Mouse (Mus musculus): ENCODE measurements around the gene Npas3. TPM values are rescaled to one million over a fixed set of nuclear protein-coding genes. Genes with fewer than 3 reads are reported as not detected.
A peak's percentile ranks its signal among the peaks of the same experiment; 100 is the strongest.

Npas3 gene
- polyA plus RNA-seq, 1 experiment from 2014 or later, result 25.9 TPM

DNA sequence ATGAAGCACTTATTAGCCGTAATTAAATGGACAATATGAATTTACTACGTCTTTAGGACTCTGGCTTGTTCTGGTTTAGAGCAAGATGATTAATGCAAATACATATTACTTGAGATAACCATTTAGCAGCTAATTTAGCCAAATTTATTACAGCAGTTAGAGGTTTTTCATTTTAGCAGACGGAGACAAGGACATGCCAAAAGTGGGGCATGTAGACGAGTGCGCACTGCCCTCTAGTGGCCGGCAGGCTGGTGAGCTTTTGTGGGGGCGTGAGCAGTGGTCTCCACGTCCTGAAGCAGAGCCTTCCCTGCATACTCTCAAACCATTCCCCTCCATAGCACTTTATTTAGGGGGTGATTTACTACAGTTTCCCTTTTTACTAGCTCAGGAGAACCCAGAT, 812.3 kb downstream of the Npas3 start:
- 12% methylated on average over 8 of the region's 8 CpGs for WGBS
- Histone ChIP-seq H3K9me3 (ENCODE audit: control insufficient read depth, low read length) (no peaks in the 10 kb centered on the region), H3K36me3 (replicated peaks; ENCODE audit: control insufficient read depth, insufficient read depth) (no peaks in the 10 kb centered on the region), H3K27me3 (ENCODE audit: control insufficient read depth, insufficient read depth, low read length) (no peaks in the 10 kb centered on the region), H3K4me2 (replicated peaks) (no peak overlapping the region), H3K27ac (no peak overlapping the region), H3K9ac (no peak overlapping the region), H3K4me3 (replicated peaks; ENCODE audit: low read length) (no peak overlapping the region), H3K4me1 (replicated peaks; ENCODE audit: control insufficient read depth, insufficient read depth, low read length) (peaks cover 14% of the 10 kb centered on the region; the same call in 1 of the 2 replicates)
- ATAC-seq (ENCODE audit: low FRiP score), result peak; percentile 83; the same call in 1 of the 2 replicates
- peak; percentile 93 for DNase-seq (ENCODE audit: low spot score)

DNA sequence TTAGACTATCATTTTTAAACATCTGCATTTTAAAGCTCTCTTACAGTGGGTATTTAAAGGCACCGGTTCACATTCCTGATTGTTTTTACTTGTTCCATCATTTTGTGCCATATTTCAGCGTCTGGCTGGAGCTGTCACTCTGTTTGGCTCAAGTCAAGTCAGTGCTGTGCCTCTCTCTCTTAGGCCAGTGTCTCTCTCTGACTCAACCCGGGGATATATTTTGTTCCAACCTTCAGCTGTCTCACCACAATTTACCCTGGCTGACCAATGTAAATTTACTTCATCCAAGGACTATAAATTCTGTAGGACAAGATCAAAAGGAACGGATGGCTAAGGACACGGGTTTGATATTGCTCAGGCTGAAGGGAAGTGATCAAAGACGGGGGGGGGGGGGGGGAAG, 812.7 kb downstream of the Npas3 start:
- H3K4me2 ChIP-seq (replicated peaks), result no peak overlapping the region
- no peaks in the 10 kb centered on the region for H3K27me3 ChIP-seq (ENCODE audit: control insufficient read depth, insufficient read depth, low read length)
- H3K4me1 ChIP-seq (replicated peaks; ENCODE audit: control insufficient read depth, insufficient read depth, low read length), result peaks cover 14% of the 10 kb centered on the region; the same call in 1 of the 2 replicates
- DNase-seq (ENCODE audit: low spot score), result no peak
- no peak overlapping the region for H3K27ac ChIP-seq
- no peak for ATAC-seq (ENCODE audit: low FRiP score)
- H3K9me3 ChIP-seq (ENCODE audit: control insufficient read depth, low read length), result no peaks in the 10 kb centered on the region
- no peaks in the 10 kb centered on the region for H3K36me3 ChIP-seq (replicated peaks; ENCODE audit: control insufficient read depth, insufficient read depth)
- no peak overlapping the region for H3K4me3 ChIP-seq (replicated peaks; ENCODE audit: low read length)
- no peak overlapping the region for H3K9ac ChIP-seq
- WGBS, result 62% methylated on average over 6 of the region's 6 CpGs

DNA sequence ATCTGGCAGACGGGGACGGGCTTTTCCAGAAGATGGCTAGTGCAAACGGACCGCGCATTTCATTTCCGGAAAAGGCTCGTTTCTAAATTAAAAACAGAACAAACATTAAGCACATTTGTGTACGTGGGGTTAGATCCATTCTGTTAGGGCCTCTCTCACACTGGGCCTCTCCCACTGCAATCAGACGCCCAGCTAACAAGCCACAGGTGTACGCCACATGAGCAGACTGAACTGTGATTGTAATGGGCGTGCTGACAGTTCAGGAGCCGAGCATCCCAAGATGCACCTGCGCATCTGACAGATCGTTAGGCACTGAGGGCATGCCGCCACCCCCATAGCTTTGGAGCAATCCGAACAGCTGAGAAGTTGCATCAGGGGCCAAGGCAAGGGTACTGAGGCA, 816.5 kb downstream of the Npas3 start:
- Histone ChIP-seq H3K4me1 (replicated peaks; ENCODE audit: control insufficient read depth, insufficient read depth, low read length) (peaks cover 13% of the 10 kb centered on the region; the same call in 1 of the 2 replicates), H3K27me3 (ENCODE audit: control insufficient read depth, insufficient read depth, low read length) (peaks cover 13% of the 10 kb centered on the region; the same call in 1 of the 2 replicates), H3K9ac (no peak overlapping the region), H3K9me3 (ENCODE audit: control insufficient read depth, low read length) (no peaks in the 10 kb centered on the region), H3K4me3 (replicated peaks; ENCODE audit: low read length) (no peak overlapping the region), H3K36me3 (replicated peaks; ENCODE audit: control insufficient read depth, insufficient read depth) (no peaks in the 10 kb centered on the region), H3K27ac (no peak overlapping the region), H3K4me2 (replicated peaks) (no peak overlapping the region)
- WGBS, result 73% methylated on average over 16 of the region's 16 CpGs
- no peak for ATAC-seq (ENCODE audit: low FRiP score)
- DNase-seq (ENCODE audit: low spot score), result no peak

DNA sequence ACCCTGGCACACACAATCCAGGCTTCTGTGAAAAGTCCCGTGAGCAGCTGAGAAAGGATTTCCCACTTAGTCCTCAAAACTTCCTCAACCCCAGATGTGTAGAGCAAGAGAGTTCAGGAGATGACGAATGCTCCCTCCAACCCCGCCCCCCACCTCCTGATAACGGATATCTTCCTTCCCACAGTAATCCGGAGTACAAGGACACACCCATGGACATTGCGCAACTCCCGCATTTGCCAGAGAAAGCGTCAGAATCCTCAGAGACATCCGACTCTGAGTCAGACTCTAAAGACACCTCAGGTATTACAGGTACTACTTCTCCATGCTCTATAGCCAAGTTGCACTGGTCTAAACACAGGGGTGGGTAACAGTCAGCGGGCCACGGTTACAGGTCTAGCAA, 817.1 kb downstream of the Npas3 start:
- no peaks in the 10 kb centered on the region for H3K9me3 ChIP-seq (ENCODE audit: control insufficient read depth, low read length)
- no peak overlapping the region for H3K9ac ChIP-seq
- no peak overlapping the region for H3K4me3 ChIP-seq (replicated peaks; ENCODE audit: low read length)
- DNase-seq (ENCODE audit: low spot score), result no peak
- H3K27me3 ChIP-seq (ENCODE audit: control insufficient read depth, insufficient read depth, low read length), result peaks cover 13% of the 10 kb centered on the region; the same call in 1 of the 2 replicates
- no peak overlapping the region for H3K4me2 ChIP-seq (replicated peaks)
- 75% methylated on average over 11 of the region's 11 CpGs for WGBS
- no peak for ATAC-seq (ENCODE audit: low FRiP score)
- H3K36me3 ChIP-seq (replicated peaks; ENCODE audit: control insufficient read depth, insufficient read depth), result no peaks in the 10 kb centered on the region
- no peak overlapping the region for H3K27ac ChIP-seq
- H3K4me1 ChIP-seq (replicated peaks; ENCODE audit: control insufficient read depth, insufficient read depth, low read length), result peaks cover 8% of the 10 kb centered on the region; the same call in 1 of the 2 replicates

DNA sequence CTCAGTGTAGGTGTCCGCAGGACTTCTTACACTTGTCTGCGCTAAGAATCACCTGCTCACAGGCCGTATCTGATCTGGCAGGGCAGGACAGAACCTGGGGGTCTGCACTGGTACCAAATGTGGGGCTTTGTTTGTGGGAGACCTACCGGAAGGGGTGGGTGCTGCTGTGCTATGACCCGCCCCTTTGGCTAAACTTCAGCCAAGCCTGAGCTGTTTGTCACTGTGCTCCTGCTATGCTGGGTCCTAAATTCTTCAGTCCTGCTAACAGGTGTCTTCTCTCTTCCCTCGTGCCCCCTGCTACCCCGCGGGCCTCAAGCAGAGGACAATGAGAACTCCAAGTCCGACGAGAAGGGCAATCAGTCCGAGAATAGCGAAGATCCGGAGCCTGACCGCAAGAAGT, 818.9 kb downstream of the Npas3 start:
- Histone ChIP-seq H3K9ac (peak overlapping the region; percentile 47), H3K4me1 (replicated peaks; ENCODE audit: control insufficient read depth, insufficient read depth, low read length) (no peaks in the 10 kb centered on the region; the same call in 1 of the 2 replicates), H3K27me3 (ENCODE audit: control insufficient read depth, insufficient read depth, low read length) (peaks cover 13% of the 10 kb centered on the region; the same call in 1 of the 2 replicates), H3K36me3 (replicated peaks; ENCODE audit: control insufficient read depth, insufficient read depth) (no peaks in the 10 kb centered on the region), H3K9me3 (ENCODE audit: control insufficient read depth, low read length) (no peaks in the 10 kb centered on the region), H3K27ac (no peak overlapping the region), H3K4me2 (replicated peaks) (peak overlapping the region; percentile 57), H3K4me3 (replicated peaks; ENCODE audit: low read length) (peak overlapping the region; percentile 31; the same call in 1 of the 2 replicates)
- ATAC-seq (ENCODE audit: low FRiP score) (no peak), DNase-seq (ENCODE audit: low spot score) (no peak)
- WGBS, result 29% methylated on average over 14 of the region's 14 CpGs

DNA sequence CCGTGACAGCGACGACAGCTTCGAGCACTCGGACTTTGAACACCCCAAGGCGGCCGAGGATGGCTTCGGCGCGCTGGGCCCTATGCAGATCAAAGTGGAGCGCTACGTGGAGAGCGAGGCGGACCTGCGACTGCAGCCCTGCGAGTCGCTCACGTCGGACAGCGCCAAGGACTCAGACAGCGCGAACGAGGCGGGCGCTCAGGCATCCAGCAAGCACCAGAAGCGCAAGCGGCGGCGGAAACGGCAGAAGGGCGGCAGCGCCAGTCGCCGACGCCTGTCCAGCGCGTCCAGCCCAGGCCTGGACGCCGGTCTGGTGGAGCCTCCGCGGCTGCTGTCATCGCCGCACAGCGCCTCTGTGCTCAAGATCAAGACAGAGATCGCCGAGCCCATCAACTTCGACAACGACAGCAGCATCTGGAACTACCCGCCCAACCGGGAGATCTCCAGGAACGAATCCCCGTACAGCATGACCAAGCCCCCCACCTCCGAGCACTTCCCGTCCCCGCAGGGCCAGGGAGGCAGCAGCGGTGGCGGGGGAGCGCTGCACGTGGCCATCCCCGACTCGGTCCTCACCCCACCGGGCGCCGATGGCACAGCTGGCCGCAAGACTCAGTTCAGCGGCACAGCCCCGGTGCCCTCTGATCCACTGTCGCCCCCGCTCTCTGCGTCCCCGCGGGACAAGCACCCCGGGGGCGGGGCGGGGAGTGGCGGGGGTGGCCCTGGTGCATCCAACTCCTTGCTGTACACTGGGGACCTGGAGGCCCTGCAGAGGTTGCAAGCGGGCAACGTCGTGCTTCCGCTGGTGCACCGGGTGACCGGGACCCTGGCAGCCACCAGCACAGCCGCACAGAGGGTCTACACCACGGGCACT, 819.6 kb downstream of the Npas3 start:
- peak overlapping the region; percentile 47 for H3K9ac ChIP-seq
- H3K27ac ChIP-seq, result no peak overlapping the region
- DNase-seq (ENCODE audit: low spot score), result peak; percentile 54
- H3K36me3 ChIP-seq (replicated peaks; ENCODE audit: control insufficient read depth, insufficient read depth), result no peaks in the 10 kb centered on the region
- H3K4me2 ChIP-seq (replicated peaks), result peak overlapping the region; percentile 57
- peaks cover 13% of the 10 kb centered on the region; the same call in 1 of the 2 replicates for H3K27me3 ChIP-seq (ENCODE audit: control insufficient read depth, insufficient read depth, low read length)
- peak overlapping the region; percentile 31 for H3K4me3 ChIP-seq (replicated peaks; ENCODE audit: low read length)
- no peaks in the 10 kb centered on the region for H3K9me3 ChIP-seq (ENCODE audit: control insufficient read depth, low read length)
- ATAC-seq (ENCODE audit: low FRiP score), result peak; percentile 34; the same call in 1 of the 2 replicates
- 8% methylated on average over 84 of the region's 84 CpGs for WGBS
- H3K4me1 ChIP-seq (replicated peaks; ENCODE audit: control insufficient read depth, insufficient read depth, low read length), result no peaks in the 10 kb centered on the region; the same call in 1 of the 2 replicates

DNA sequence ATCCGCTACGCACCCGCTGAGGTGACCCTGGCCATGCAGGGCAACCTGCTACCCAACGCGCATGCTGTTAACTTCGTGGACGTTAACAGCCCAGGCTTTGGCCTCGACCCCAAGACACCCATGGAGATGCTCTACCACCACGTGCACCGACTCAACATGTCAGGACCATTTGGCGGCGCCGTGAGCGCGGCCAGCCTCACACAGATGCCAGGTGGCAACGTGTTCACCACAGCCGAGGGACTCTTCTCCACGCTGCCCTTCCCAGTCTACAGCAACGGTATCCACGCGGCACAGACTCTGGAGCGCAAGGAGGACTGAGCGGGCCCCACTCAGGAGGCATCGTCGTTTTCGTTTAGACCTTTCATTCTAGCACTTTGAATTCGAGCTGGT, 820.3 kb downstream of the Npas3 start:
- Histone ChIP-seq H3K36me3 (replicated peaks; ENCODE audit: control insufficient read depth, insufficient read depth) (no peaks in the 10 kb centered on the region), H3K4me1 (replicated peaks; ENCODE audit: control insufficient read depth, insufficient read depth, low read length) (no peaks in the 10 kb centered on the region; the same call in 1 of the 2 replicates), H3K9ac (no peak overlapping the region), H3K4me3 (replicated peaks; ENCODE audit: low read length) (no peak overlapping the region), H3K27ac (no peak overlapping the region), H3K4me2 (replicated peaks) (peak overlapping the region; percentile 57; the same call in 1 of the 2 replicates), H3K27me3 (ENCODE audit: control insufficient read depth, insufficient read depth, low read length) (peaks cover 13% of the 10 kb centered on the region; the same call in 1 of the 2 replicates), H3K9me3 (ENCODE audit: control insufficient read depth, low read length) (no peaks in the 10 kb centered on the region)
- WGBS, result 75% methylated on average over 27 of the region's 27 CpGs
- no peak for DNase-seq (ENCODE audit: low spot score)
- ATAC-seq (ENCODE audit: low FRiP score), result 0 out of 2 replicates have a peak, but pooled peaks have one; percentile 6

DNA sequence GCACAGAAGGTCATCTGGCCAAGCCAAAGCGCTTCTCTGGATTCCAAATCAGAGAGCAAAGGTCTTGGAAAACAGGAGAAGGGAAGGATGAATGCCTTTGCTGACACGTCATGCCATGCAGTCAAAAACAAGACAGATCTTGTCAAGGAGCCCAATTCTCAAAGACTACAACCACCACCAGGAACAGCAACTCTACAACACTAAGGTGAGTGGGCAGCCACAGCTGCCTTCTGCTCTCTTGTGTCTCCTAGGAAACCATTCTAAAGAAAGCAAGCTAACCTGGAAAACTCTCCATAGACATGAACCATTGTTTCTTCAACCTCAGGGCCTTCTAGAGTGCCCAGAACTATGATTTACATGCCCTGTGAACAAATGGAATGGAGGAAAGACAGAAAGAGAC, 825.5 kb downstream of the Npas3 start:
- no peaks in the 10 kb centered on the region for H3K9me3 ChIP-seq (ENCODE audit: control insufficient read depth, low read length)
- no peak overlapping the region for H3K27ac ChIP-seq
- no peak overlapping the region for H3K4me3 ChIP-seq (replicated peaks; ENCODE audit: low read length)
- H3K27me3 ChIP-seq (ENCODE audit: control insufficient read depth, insufficient read depth, low read length), result peaks cover 3% of the 10 kb centered on the region; the same call in 1 of the 2 replicates
- WGBS, result 93% methylated on average over 2 of the region's 2 CpGs
- no peak overlapping the region for H3K4me2 ChIP-seq (replicated peaks)
- no peak for DNase-seq (ENCODE audit: low spot score)
- H3K4me1 ChIP-seq (replicated peaks; ENCODE audit: control insufficient read depth, insufficient read depth, low read length), result no peaks in the 10 kb centered on the region
- H3K36me3 ChIP-seq (replicated peaks; ENCODE audit: control insufficient read depth, insufficient read depth), result no peaks in the 10 kb centered on the region
- no peak overlapping the region for H3K9ac ChIP-seq
- no peak for ATAC-seq (ENCODE audit: low FRiP score)

DNA sequence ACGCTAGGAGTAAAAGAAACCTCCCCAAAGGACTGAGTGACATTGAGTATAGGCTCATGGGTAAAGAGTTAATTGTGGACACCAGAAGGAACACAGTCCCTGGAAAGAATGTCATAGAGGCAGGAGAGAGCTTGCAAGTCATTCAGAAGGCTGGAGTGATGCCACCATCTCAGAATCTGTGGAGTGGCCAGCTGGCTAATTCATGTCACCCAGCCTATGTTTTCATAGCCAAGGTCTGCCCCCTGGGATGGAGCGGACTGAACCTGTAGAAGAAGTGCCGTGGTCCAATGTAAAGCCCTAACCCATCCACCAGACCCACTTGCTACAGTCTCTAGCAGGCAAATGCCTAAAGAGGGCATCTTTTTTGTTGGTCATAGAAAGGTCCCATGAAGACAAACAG, 832.5 kb downstream of the Npas3 start:
- Histone ChIP-seq H3K27me3 (ENCODE audit: control insufficient read depth, insufficient read depth, low read length) (no peaks in the 10 kb centered on the region), H3K4me1 (replicated peaks; ENCODE audit: control insufficient read depth, insufficient read depth, low read length) (no peaks in the 10 kb centered on the region), H3K9me3 (ENCODE audit: control insufficient read depth, low read length) (no peaks in the 10 kb centered on the region), H3K4me3 (replicated peaks; ENCODE audit: low read length) (no peak overlapping the region), H3K27ac (no peak overlapping the region), H3K4me2 (replicated peaks) (no peak overlapping the region), H3K9ac (no peak overlapping the region), H3K36me3 (replicated peaks; ENCODE audit: control insufficient read depth, insufficient read depth) (no peaks in the 10 kb centered on the region)
- DNase-seq (ENCODE audit: low spot score) (no peak), ATAC-seq (ENCODE audit: low FRiP score) (no peak)
- WGBS, result 94% methylated on average over 3 of the region's 3 CpGs

Measured in hindbrain, embryonic 14.5 days (tissue).